Mouse (Mus musculus) layer of hippocampus, adult 8-10 months (tissue): ENCODE measurements at regions not wholly inside any gene's neighbourhood (a gene's known extent, or its start where the extent isn't known, plus 50 kb on each side); places are given as distances from the start of the nearest gene placed in this dataset.

Experiments
- DNase-seq, 2 experiments: peaks; one replicate each; pipeline ENCODE4 v3.0.0; 2022; ENCODE audit warnings: low spot score in 2 of 2

DNA sequence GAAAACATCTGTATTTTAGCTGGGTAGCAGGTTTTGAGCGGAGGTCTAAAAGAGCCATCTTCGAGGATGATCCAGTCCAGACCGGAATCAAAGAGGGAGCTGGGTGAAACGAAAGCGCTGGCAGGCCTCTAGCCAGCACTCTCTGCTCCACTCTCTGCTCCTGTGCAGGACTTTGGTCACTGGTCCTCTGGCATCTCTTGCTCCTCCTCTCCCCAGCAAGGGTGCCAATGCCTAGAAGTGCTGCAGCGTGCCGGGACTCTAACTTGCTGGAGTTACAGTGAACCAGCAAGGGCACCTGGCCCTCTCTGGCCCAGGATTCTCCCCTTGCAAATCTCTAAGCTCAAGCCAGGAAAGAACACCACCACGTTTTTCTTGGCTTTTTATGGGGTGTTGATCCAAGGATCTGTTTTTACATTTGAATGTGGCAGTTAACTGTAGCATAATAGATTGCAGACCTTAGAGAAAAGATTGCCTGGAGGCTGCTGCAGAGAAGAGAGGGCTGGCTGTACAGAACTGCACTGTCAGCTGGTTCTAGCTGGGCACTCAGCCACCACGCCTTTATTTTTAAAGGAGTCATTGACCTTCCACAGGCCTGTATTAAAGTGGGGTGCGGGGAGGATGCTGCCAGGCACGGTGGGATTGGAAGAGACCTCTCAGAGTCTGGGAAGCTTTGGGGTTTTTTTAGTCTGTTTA, 101.1 kb upstream of the Sesn3 start:
- peak; percentile 32 to 40 for DNase-seq

DNA sequence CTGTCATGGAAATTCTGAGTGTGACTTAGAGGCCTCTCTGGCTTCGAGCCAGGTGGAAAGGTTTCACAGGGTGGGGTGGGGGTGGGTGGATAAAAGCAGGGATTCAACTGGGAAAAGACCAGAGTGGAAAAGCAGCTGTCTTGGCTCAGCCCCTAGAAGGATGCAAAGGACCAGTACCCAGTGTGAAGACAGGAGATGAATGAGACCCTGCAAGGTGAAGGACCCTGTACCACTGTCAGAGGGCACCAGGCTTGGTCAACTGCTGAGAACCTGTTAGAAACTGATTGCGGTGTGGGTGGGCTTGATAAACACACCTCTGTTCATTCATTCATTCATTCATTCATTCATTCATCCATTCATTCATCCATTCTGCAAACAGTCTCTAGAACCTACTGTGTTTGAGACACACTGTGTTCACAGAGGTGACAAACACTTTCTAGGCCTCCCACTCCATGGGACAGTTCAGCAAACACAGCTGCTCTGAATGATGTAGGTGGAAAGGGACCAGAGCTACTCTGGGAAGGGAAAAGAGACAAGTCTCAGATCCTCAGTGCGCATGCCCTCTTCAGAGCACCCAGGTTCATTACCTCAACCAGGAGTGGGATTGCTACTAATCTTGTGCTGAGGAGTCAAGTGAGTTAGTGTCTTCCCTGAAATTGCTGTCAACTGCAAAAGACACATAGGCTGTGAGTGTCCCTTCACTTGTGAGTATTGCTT, 100.4 kb upstream of the Sesn3 start:
- DNase-seq, result no peak

DNA sequence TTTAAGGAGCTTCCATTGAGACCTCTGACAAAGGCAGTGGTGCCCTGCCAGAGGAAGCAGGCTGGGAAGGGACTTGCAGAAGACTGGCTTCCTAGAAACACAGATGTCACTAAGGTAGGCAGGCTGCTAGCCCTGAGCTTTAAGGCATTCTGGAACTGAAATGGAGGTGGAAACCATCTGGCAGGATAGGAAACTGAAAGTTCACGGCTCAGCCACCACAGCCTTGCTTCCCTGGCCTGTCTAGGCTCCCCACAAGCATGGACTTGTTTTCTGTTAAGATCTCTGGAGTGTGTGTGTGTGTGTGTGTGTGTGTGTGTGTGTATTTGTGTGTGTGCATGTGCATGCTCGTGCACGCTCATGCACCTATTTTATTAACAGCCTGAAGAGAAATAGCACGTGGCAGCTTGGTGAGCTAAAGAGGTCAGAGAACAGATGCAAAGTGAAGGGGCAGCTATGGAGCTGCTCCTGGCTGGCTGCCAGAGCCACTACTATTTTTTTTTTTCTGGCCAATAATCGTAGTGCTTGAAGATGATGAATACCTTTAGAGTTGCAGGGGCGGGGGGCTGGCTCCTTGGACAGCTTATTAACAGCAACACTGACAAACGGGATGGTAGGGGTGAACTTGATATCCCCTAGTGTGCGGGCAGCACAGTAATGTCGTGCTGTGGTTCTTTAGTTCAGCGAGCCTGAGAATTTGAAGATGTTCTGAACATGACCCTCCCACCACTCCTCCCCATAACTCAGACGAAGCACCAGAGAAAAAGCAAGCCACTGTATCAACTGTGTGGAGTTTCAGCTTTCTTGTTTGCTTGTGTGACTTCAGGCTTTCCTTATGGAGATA, 99.6 kb upstream of the Sesn3 start:
- DNase-seq, result peak; percentile 15 to 21

DNA sequence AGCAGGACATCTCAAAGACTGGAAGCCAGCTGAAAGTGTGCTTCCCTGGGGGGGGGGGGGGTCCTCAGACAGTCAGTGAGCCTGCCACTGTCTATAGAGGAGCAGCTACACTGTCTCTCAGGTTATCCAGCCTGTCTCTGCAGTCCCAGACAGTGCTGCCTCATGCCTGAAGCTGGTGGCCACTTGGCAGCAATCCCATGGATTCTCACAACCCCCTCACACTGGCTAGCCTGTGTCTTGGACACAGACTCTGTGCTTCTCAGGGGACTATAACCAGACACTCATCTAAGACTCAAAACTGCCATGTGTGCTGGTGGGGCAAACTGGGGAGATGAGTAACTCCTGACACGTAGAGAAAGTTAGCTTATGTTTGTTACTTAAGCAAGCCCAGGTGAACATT, 95.1 kb upstream of the Sesn3 start:
- no peak for DNase-seq

DNA sequence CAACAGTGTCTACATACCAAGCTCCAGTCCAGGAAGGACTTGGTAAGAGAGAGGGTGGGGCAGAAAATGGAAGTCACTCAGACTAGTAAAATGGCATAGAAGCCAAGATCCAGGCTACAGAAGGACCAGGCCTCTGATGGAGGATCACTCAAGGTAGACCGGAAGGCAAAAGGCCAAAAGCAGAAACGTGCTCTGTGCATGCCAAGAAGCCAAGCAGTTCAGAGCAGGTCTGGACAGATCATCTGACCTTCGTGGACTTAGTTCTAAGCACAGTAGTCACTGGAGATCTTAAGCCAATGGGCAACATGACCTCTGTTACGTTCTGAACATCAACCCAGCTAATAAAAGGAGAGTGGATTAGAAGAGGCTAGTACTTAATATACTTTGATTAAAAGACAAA, 90.6 kb upstream of the Sesn3 start:
- no peak for DNase-seq

DNA sequence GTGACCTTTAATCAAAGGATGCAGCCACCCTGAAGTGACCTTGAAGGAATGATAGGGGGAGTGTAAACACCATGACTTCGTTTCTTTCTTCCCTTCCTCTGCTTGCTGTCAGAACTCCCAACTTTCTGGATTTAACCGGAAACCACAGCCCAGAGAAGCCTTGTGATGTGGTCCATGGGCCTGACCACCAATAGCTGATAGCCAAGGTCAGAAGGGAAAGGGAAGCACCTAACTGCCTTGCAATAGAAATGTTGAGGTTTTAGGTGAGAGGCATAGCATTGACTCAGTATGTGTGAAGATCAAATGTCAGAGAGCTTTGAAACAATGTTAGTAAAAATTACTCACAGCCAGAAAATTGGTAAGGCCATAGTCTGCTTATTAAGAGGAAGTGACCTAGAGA, 89.2 kb upstream of the Sesn3 start:
- no peak for DNase-seq

DNA sequence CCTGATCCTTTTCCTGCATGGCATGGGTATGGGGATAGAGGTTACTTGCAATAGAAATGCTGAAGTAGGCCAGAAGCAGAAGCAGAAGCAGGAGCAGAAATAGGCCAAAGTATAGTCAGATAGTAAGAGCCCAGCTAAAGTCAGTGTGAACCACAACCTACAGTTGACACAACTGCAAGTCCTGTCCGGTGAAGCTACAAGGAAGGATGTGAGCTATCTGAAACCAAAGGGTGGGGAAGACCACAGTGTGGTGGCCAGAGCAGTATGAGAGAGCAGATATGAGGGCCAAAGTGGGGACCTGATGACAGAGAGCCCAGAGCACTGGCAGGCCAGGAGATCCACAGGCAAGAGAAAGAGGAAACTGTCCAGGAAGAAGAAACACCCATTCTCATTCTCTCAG, 87.1 kb upstream of the Sesn3 start:
- DNase-seq, result no peak

DNA sequence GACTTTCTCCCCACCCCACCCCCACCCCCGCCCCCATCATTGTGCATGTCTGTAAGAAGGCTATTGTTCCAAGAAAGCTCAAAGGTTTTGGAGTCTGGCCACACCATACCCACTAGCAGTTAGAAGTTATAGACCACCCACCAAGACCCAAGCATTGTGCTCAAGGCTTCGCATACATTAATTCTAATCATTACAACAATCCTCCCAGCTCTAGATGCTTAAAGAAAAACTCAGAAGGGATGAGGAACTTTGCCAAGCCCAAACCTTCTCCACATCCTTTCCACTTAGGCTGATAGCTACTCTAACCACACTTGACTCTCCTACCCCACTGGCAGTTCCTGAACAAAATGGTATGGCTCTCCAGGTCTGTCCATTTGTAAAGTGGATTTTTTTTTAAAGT, 86.4 kb upstream of the Sesn3 start:
- DNase-seq, result no peak

DNA sequence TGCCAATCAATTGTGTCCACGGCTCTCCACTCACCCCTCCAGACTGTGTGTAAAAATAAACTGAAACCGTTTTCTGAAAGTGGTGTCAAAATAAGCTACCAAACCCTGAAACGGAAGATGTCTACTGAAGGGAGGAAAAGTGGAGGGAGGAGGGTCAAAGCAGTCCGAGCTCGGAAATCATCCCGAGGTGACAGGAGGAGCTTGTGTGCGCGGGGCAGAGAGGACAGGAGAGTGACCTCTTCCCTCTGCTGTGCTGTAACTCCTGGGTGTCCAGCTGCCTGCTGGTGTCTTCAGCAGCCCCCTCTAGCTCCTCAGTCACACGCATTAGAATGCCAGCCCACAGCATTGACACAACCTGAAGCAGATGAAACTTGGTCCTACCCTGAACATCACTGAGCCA, 84.2 kb upstream of the Sesn3 start:
- DNase-seq, result no peak

DNA sequence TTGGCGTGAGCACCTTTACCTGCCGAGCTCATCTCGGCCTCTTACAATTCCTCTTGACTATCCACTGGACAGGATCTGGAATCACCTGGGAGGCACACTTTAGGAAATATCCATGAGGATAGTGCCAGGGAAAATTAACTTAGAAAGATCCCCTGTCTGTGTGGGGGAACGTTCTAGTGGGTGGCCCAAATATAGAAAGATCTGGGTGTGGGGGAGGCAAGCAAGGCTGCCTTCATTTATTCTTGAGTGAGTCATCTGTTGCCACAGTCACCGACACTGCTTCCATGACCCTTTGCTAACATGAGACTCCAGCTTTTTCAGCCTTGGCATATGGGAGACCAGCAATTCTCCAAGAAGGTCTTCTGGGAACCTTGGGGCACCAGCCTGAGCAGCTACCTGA, 80.1 kb upstream of the Sesn3 start:
- DNase-seq, result no peak

DNA sequence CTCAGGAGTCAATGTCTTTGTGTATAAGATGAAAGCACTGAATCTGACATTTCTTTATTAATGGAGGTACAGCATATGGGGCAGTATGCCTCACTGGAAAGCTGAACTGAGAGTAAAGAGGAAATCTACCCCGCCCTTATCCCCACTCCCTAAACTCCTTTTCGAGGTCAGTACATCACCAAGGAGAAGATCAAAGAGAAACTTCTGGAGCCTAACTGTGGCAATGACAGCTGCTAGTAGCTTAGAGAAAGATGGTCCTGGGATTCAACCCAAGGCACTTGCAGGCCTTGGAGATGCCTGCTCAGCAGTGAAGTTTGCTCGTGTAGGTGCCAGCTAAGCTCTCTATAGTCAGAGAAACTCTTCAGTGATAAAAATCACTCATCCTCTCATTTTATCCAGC, 75.8 kb upstream of the Sesn3 start:
- no peak for DNase-seq

DNA sequence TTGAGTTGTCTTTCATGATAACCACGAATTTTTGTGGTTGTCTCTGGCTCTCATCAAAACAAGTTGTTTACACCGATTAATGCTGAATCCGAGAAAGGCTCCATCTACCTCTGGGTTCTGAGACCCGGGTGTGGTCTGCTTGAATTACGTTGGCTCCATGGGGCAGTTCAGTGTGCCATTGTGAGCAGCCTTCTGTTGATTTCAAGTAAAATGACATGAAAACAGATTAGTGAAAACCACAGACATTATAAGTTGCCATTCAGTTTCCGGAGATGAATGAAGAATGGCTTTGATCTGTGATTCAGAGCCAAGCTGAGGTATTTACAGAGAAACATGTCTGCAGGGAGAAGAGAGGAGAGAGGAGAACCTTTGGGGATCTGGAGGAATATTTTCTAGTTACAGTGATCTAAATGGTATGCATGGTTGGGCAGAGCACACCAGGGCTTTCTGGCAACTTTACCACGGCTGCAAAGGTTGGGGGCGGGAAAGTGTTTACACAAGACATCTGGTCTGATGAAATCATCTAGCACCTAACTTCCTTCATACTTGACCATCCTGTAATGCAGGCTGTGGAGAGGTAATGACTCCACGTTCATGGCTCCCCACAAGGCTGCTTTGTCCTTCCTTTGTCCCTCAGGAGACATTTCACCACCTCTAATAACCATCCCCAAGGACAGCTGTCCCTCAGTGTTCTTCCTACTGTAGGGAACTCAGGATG, 74.7 kb upstream of the Sesn3 start:
- DNase-seq, result no peak

DNA sequence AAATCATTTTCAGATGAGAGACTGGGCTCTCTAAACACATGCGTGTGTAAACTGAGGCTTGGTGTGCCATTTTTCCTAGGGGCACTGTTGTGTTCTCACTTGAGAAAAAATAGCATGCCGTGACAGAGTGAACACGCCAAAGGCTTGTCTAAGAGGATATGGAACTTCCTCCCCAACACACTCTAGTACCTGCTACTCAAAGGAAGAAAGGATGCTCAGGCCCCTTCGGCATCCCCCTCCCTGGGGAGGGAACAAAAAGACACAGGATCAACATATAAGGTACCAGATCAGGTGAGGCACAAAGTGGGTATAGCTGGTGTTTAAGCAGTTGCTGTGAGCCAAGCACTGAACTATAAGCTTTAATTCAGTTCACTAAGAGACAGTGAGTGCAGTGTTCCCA, 74.0 kb upstream of the Sesn3 start:
- no peak for DNase-seq

DNA sequence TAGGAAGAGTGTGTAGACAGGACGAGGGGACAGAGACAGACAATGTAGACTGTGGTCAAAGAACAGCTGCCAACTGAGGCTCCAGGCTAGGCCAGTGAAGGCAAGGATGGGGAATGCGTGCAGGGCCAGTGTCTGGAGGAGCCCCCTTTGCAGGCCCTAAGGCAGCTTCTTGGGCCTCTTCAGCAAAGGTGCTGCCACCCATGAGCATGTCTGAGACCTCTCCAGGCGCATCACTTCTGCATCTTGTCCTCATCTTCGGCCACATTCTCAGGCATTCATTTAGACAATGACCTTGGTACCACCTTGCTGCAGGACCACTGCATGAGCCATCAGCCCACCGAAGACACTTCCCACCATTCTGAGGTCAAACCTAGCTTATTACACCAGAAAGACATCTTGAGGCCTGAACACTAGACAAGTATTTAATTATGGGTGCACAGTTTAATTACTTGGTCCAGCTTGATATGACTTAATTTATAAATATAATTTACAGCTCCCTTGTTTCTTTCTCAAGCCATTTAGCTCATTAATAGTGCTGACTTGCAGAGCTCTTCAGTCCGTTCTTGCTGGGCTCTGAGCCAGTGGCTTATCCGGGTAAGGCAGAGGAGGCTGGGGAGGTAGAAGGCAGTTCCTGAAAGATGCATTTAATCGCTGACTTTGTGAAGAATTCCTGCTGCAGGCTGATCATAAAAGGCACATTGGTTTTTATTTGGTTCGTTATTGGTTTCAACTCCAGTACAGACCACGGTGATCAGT, 72.1 kb upstream of the Sesn3 start:
- DNase-seq, result no peak

DNA sequence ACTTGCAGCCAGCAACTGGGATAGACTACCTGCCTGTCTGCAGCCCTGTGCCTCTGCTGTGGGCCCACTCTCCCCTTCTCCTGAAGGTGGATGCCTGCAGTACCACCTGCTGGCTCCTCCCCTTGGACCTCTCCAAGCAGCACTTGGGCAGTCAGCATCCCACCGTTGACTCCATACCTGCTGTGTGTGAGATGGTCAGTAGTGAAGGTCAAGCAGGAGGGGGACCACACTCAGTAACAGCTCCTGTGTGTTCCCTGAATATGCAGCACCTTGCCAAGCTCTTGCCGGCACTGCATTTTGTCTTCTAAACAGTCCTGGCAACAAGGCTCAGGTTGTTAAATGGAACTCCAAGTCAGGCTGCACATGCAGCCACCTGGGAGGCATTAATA, 71.6 kb upstream of the Sesn3 start:
- no peak for DNase-seq

DNA sequence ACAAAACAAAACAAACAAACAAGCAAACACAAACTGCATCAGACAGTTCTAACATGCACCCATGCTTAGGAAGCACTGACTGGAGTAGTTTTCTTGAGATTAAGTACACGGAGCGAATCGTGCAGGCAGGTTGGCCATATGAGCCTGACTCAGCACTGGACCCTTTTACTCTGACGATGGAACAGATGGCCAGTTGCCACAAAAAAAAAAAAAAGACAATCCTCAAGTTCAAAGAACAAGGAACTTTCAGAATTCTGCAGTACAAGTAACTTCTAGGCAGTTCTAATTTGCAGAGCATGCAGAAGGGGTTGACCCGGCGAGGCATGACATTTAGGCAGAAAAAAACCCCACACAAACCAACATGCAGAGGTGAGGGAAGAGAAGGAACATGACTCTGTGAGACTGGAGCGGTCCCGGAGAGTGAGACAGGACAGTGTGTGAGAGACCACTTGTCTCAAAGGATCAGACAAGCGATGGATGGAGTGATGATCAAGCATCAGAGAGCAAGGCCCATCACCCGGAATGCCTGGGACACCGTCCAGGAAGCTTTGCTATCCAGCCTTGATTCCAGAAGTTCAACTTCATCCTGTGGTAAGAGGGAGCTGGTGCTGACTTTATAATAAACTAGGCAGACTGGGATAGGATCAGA, 71.0 kb upstream of the Sesn3 start:
- DNase-seq, result no peak

DNA sequence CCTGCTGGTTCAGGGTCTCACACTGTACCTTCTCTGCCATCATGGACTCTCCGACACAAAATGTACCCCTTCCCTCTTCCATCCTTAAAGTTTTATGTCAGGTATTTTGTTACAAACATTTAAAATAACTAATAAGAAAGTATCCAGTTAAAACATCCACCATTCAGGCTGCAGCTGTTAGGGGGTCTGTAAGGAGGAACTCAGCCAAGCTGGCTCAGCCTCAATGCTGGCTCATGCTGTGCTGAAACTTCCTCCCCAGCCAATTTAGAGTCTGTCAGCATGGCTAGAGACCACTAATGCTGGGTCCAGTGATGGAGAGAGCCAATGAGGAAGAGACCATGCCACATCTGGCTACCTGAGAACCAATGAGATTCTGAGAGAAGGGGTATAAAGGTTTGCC, 70.0 kb upstream of the Sesn3 start:
- no peak for DNase-seq

DNA sequence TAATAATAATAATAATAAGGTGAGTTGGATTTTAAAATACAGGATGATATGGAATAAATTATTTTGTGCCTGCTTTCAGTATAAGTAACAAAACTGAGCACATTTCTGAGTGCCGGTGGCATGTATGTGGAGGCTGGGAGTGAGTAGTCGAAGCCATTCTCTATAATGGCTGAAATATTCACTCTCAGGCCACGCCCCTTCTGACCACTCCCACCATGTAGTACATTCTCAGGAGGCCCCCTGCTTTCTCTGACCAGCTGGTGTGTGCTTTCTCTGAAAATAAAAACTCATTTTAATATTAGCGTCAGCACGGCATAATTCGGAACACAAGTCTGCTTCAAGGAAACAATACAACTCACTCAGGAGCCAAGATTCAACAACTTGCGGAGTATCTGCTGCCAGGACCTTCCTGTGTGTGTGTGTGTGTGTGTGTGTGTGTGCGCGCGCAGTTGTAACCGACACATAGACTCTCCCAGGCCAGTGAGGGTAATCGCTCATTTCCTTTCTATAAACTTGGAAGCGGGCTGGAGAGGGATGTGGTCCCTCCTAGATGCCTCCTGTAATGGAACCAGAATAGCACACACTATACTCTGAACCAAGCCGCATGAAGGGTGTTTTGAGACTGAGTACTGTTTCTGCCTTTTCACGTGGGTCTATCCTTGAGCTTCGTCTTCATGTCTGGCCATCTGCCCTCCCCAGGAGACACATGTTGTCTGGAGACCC, 67.9 kb upstream of the Sesn3 start:
- DNase-seq, result no peak

DNA sequence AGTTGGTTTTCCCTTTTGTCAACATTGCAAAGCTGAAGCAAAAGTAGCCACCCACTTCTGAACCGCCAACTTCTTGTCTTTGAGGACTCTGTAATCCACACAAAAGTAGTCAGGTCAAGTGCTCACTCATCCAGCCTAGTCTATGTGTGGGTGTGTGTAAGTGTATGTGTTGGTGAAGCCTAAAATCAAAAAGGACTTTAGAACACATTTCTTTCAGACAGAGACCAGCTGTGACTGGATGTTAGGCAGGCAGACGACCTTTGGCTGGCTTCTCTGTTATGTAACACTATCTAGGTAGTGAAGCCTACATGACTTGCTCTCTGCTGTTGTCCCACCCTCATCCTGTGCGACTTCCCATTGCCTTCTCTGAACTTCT, 67.3 kb upstream of the Sesn3 start:
- no peak for DNase-seq

DNA sequence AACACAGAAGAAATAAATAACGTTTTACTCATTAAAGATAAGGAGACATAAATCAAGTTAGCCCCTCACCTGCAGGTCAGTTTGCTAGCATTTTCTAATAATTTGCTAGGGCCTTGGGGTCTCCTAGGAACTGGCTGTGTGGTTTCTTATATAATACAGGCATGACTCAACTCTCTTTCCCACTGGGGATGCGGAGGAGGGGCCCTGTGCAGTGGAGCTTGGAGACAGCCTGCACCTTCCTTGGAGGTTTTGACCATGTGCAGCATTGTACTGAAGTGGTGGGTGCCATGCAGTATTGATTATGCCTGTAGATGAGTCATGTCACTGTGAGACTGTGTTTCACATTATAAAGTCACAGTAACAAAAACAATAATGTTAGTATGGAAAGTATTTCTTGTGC, 61.6 kb upstream of the Sesn3 start:
- DNase-seq, result no peak
